Mouse (Mus musculus) stomach, embryonic 15.5 days (tissue): Measurements from ENCODE around the gene Vcl. TPM values are rescaled to one million over a fixed set of nuclear protein-coding genes. Genes with fewer than 3 reads are reported as not detected.

Experiments used
- ATAC-seq: fragments of 200-750 bp; cut with Nextera tagmentation; 2 replicates; pipeline ENCODE4 v1.8.0; 2017; ENCODE audit warnings: low read depth, moderate number of reproducible peaks, moderate TSS enrichment; ENCODE audit not compliant: insufficient read depth, low FRiP score
- H3K27ac ChIP-seq: fragments of 300-500 bp; sonication (generic); 2 replicates; pipeline ENCODE4 v1.5.1; 2015; ENCODE audit warnings: mild to moderate bottlenecking, inconsistent platforms
- H3K27me3 ChIP-seq: fragments of 300-500 bp; sonication (generic); replicated peaks from 2 replicates; pipeline ENCODE4 v1.6.1; 2015; ENCODE audit warnings: inconsistent platforms
- H3K36me3 ChIP-seq: fragments of 300-500 bp; sonication (generic); 2 replicates; pipeline ENCODE4 v1.6.1; 2015; ENCODE audit warnings: inconsistent platforms
- H3K4me1 ChIP-seq: fragments of 300-500 bp; sonication (generic); 2 replicates; pipeline ENCODE4 v1.6.1; 2015; ENCODE audit warnings: inconsistent platforms
- H3K4me2 ChIP-seq: fragments of 300-500 bp; sonication (generic); 2 replicates; pipeline ENCODE4 v1.6.1; 2015; ENCODE audit warnings: mild to moderate bottlenecking, inconsistent platforms
- H3K4me3 ChIP-seq: fragments of 300-500 bp; sonication (generic); replicated peaks from 2 replicates; pipeline ENCODE4 v1.5.1; 2015; ENCODE audit warnings: inconsistent platforms
- H3K9ac ChIP-seq: fragments of 300-500 bp; sonication (generic); 2 replicates; pipeline ENCODE4 v1.6.1; 2015; ENCODE audit warnings: inconsistent platforms
- H3K9me3 ChIP-seq: fragments of 300-500 bp; sonication (generic); 2 replicates; pipeline ENCODE4 v1.6.1; 2016; ENCODE audit warnings: inconsistent platforms
- WGBS: fragments of 180-500 bp; shearing (Covaris S2); methylation state at CpG from one replicate; pipeline ENCODE4 v1.1.7; 2015; 5-methylcytosine and 5-hydroxymethylcytosine counted together
- polyA plus RNA-seq: library from polyadenylated mRNA; unstranded; fragments of >200 nt; fragmentation: Nextera tagmentation; extraction: Ambion mirVana; gene quantifications from 2 replicates; pipeline ENCODE4 v1.2.1, GENCODE M21; 2015

Gene Vcl
- polyA plus RNA-seq, 1 experiment from 2014 or later, result 74.4 TPM

DNA sequence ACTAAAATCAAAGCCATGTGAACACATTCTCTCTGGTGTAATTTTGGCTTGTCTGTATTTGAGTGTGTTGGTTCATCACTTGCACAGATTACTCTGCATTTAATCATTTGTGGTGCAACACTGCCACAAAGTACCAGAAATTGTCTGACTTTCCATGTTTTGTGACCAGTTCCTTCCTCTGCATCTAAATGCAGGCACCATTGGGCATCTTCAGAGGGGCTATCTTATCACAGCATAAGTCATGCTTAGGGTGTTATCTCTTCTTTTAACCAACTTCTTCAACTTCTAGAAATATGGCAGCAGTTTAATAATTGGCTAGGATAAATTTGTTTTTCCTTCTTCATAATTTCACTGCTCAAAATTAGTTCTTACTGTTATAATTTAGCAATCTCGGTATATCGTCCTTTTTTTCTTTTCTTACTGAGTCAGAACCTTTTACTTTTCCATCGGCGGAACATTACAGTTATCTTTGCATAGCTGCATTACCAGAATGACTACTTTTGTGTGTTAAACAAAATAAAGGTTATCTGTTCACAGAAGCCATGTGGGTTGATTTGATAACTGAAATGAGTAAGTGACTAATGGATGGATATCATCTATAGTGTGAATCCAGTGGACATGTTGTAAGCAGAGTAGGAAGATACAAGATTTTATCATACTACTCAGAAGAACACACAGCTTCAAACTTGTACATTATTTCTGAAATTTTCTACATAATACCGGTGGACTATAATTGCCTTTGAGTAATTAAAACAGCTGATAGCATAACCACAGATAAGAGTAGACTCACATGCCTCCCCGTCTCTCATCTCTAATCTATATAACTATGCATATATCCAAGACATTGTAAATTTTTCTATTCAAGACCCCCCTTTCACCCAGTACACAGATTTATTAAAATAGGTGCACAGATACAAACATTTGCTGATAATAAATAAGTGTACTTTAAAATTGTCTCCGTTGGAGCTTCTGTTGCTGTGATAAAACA, 12.3 kb upstream of the Vcl start:
- Histone ChIP-seq H3K27ac (no peak overlapping the region), H3K4me2 (no peak overlapping the region), H3K9me3 (no peaks in the 10 kb centered on the region), H3K4me3 (no peak overlapping the region), H3K36me3 (no peaks in the 10 kb centered on the region), H3K9ac (no peak overlapping the region), H3K27me3 (no peaks in the 10 kb centered on the region), H3K4me1 (no peaks in the 10 kb centered on the region)
- ATAC-seq, result no peak
- WGBS, result 81% methylated on average over 7 of the region's 7 CpGs

DNA sequence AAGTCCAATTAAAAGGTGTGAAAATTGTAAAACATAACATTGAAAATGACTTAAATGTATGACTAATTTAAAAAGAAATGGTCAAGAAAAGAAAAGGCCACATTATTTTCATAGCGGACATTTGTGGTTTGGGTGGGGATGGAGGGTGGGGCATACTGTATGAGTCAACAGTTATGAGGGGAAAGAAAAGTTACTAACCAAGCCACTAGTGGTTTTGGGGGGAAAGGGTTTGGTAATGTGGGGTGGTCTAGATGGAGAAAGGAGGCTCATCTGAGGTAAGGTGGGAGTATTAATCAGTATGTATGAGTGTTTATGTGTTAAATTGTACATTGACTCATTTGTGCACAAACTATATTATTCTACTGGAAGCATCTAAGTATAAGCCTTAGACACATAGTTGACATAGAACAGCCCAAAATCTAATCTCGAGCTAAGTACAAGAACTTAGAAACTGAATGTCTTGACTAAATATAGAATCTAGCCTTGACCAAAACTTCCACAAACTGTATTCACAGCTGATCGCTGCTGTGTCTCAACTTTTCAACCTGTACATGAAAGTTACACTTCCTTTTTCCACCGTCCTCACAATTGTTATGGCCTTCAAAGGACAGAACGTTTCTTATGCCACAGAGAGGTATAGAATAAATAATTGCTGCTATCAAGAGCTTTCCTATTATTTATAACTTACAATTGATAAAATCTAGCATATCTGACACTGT, 5.0 kb upstream of the Vcl start:
- ATAC-seq, result no peak
- Histone ChIP-seq H3K27ac (no peak overlapping the region), H3K4me1 (no peaks in the 10 kb centered on the region), H3K4me3 (no peak overlapping the region), H3K27me3 (no peaks in the 10 kb centered on the region), H3K4me2 (no peak overlapping the region), H3K36me3 (no peaks in the 10 kb centered on the region), H3K9ac (no peak overlapping the region), H3K9me3 (no peaks in the 10 kb centered on the region)
- 72% methylated on average over 5 of the region's 5 CpGs for WGBS

DNA sequence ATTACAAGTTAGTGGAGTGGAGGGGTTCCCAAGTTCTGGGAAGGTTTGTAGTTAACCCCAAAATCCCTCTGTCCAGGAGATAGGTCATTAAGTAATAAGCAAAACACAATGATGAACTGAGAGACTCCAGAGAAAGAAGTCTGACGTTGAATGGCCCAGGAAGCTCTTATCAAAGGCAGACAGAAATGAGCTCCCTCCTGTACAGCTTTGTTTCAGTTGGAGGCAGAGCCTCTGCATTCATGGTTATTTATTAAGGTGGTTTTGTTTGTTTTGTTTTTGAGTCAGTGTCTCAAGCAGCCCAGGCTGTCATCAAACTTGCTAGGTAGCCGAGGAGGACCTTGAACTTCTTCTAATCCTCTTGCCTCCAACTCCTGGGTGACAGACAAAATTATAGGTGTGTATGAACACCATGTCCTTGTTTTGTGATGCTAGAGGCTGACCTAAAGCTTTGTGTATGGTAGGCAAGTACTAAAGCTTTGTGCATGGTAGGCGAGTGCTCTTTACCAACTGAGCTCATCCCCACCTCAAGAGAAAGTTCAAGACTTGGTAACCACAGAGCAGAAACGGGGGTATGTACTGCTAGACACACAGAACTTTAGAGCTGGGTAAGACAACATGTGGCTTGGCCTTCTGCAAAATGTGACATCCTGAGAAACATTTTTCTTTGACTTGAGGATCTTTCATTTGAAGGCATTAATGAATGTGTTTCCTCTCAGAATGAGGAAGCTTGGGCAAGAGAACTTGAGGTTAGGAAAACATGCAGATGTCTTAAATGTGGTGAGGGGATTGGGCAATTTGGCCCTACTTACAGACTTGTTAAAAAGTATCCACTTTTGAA, 1.5 kb upstream of the Vcl start:
- H3K27ac ChIP-seq, result no peak overlapping the region
- H3K4me1 ChIP-seq, result peaks cover 10% of the 10 kb centered on the region; the same call in 1 of the 2 replicates
- H3K4me2 ChIP-seq, result no peak overlapping the region
- H3K9me3 ChIP-seq, result no peaks in the 10 kb centered on the region
- no peaks in the 10 kb centered on the region for H3K36me3 ChIP-seq
- no peak overlapping the region for H3K9ac ChIP-seq
- 77% methylated on average over 4 of the region's 4 CpGs for WGBS
- ATAC-seq, result no peak
- no peaks in the 10 kb centered on the region for H3K27me3 ChIP-seq
- no peak overlapping the region for H3K4me3 ChIP-seq

DNA sequence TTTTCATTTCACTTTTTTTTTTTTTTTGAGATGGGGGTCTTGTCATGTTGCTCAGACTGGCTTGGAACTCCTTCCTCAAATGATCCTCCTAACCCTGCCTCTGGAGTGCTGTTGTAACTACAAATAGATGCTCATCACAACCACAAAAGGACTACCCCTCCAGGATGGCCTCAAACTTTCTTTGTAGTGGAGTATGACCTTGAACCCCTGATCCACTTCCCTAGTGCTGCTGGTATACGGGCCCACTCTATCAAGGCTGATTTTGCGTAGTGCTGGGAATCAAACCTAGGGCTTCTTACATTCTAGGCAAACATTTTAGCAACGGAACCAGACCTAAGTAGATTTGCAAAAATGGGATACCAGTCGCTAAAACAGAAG, 901 bp upstream of the Vcl start:
- peaks cover 10% of the 10 kb centered on the region; the same call in 1 of the 2 replicates for H3K4me1 ChIP-seq
- H3K27ac ChIP-seq, result peak overlapping the region; percentile 55; the same call in 1 of the 2 replicates
- no peak for ATAC-seq
- no peaks in the 10 kb centered on the region for H3K27me3 ChIP-seq
- H3K9me3 ChIP-seq, result no peaks in the 10 kb centered on the region
- peak overlapping the region; percentile 68 for H3K4me3 ChIP-seq
- 20% methylated on average over 4 of the region's 4 CpGs for WGBS
- H3K36me3 ChIP-seq, result no peaks in the 10 kb centered on the region
- peak overlapping the region; percentile 65 for H3K4me2 ChIP-seq
- no peak overlapping the region for H3K9ac ChIP-seq

DNA sequence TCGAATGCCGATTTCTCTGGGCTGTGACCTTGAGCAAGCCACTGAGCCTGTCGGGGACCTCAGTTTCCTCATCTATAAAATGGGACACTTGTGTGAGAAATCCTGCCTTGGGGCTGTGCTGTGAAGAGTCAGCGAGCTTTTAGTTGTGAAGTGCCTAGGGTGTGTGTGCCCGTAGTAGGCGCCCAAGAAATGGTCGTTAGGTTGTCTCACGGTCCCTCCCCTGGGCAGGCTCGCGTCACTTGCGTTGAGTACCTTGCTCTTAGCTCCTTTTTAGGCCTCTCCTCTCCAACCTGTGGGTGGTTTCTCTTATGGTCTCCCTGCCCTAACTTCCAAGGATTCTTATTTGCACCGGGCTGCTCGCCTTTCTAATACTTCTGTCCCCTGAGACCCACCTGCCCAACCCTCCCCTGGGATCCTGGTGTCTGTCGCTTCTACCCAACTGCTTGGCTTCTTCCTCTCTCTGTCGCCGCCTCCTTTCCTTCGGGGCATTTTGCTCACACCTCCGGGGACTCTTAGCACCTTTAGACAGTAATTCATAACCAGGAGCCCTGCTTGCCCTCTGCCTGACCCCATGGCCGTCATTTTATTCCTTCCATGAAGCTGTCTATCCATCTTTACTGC, 726 bp downstream of the Vcl start:
- ATAC-seq, result no peak
- under 1% methylated on average over 19 of the region's 19 CpGs for WGBS
- Histone ChIP-seq H3K4me2 (peak overlapping the region; percentile 74), H3K4me1 (peaks cover 10% of the 10 kb centered on the region; the same call in 1 of the 2 replicates), H3K9ac (peak overlapping the region; percentile 60), H3K27ac (peak overlapping the region; percentile 87), H3K36me3 (no peaks in the 10 kb centered on the region), H3K4me3 (peak overlapping the region; percentile 68), H3K9me3 (no peaks in the 10 kb centered on the region), H3K27me3 (no peaks in the 10 kb centered on the region)

DNA sequence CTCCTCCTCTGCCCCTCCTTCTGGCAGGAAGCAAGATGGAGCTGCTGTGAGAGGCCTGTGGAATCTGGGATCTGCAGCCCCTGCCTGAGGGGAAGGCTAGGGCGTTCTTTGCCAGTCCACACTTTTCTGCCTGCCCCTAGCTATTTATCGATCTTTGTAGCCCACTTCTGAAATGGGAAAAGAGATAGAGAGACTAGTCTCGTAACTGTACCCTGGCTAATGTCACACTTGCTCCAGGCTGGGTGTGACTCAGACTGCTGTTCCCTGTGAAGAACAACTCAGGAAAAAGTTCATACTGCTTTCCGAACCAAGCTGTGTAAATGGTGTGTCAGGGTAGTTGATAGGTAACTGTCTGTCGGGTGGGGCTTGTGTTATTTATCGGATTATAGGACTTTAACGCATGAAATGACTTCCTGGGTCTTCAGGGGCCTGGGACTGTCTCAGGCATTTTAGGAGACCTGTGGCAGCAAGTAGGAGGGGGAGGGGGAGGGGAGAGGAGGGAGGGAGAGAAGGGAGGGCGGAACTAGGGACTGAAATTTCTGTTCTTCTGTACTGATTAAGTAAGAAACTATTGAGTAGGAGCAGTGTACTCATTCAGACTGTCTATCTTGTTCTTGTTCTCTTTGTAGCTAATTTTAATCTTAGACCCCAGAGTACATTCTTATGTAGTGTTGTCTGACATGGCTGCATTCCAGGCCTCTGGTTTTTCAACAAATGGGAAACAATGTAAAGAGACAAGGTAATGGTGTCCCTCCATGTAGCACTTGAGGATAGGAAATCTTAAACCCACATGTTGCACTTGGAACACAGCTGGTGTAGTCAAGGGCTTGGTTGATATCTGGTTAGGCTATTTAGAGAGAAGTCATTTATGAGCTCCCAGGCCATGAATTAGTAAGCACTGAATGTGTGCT, 1.5 kb downstream of the Vcl start:
- no peak for ATAC-seq
- H3K9me3 ChIP-seq, result no peaks in the 10 kb centered on the region
- H3K27me3 ChIP-seq, result no peaks in the 10 kb centered on the region
- H3K27ac ChIP-seq, result peak overlapping the region; percentile 87
- H3K36me3 ChIP-seq, result no peaks in the 10 kb centered on the region
- H3K4me2 ChIP-seq, result peak overlapping the region; percentile 74
- peaks cover 10% of the 10 kb centered on the region; the same call in 1 of the 2 replicates for H3K4me1 ChIP-seq
- peak overlapping the region; percentile 68 for H3K4me3 ChIP-seq
- WGBS, result 21% methylated on average over 8 of the region's 8 CpGs
- peak overlapping the region; percentile 60 for H3K9ac ChIP-seq

DNA sequence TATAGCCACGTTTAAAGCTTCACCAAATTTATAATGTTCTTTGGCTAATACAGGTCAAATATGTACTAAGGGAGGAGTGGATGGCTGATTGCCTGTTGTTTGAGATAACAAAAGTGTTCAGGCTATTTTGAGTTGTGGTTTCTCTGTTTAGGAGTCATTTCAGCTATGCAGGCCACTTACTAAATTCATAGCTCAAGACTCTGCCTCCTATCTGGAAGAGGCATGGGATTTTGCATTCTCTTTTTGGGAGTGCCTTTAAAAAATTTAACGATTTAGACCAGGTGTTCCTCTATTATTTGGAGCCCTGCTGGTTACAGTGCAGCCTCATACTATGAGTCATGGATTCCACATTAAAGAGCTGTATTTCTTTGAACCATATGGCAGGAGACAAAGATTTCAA, 9.2 kb downstream of the Vcl start:
- Histone ChIP-seq H3K9ac (no peak overlapping the region), H3K27ac (no peak overlapping the region; the same call in 1 of the 2 replicates), H3K4me3 (no peak overlapping the region), H3K36me3 (no peaks in the 10 kb centered on the region), H3K27me3 (no peaks in the 10 kb centered on the region), H3K9me3 (no peaks in the 10 kb centered on the region), H3K4me2 (no peak overlapping the region), H3K4me1 (peaks cover 17% of the 10 kb centered on the region; the same call in 1 of the 2 replicates)
- WGBS, result 23% methylated on average over 2 of the region's 2 CpGs
- no peak for ATAC-seq

DNA sequence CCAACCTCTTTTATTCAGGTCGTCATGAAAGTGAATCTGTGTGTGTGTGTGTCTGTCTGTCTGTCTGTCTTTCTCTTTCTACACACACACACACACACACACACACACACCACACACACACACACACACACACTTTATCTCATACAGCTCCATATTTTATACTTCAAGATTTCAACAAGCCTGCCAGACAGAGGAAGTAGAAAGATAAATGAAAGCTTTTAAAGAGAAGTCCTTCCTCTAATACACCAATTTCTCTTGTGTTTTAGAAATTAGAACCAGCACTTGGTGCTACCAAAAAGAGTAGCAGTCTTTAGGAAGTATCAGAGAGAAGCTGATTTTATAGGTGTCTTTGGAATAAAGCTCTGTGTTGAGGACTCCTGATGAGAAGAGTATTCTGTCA, 9.7 kb downstream of the Vcl start:
- 21% methylated on average over 1 of the region's 1 CpGs for WGBS
- Histone ChIP-seq H3K27ac (peak overlapping the region; percentile 28; the same call in 1 of the 2 replicates), H3K9me3 (no peaks in the 10 kb centered on the region)

DNA sequence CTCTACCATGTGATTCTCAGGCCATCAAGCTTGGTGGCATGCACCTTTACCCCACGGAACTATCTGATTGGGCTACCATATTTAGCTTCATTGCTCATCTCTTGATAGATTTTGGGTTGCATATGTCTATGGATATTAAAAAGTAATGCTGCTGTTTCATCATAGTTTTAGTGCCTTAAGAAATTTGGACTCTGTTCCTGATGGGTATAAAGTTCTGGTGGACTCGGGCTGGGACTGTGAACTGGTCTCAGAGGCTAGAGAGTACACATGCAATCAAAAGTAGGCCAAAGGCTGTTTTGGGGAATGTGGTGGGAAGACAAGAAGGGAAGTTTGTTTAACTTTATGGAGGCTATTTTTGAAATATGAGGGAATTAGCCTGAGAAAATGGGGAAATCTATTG, 16.1 kb downstream of the Vcl start:
- Histone ChIP-seq H3K4me2 (no peak overlapping the region), H3K9ac (no peak overlapping the region), H3K27me3 (no peaks in the 10 kb centered on the region), H3K9me3 (no peaks in the 10 kb centered on the region), H3K4me1 (0 out of 2 replicates have a peak, but pooled peaks cover 5% of the 10 kb centered on the region), H3K27ac (no peak overlapping the region), H3K4me3 (no peak overlapping the region), H3K36me3 (no peaks in the 10 kb centered on the region)
- no peak for ATAC-seq
- 82% methylated on average over 2 of the region's 2 CpGs for WGBS

More for the DNA sequence above, 9.7 kb downstream of the Vcl start:
- Histone ChIP-seq H3K4me2 (no peak overlapping the region), H3K4me3 (no peak overlapping the region), H3K9ac (no peak overlapping the region), H3K27me3 (no peaks in the 10 kb centered on the region), H3K4me1 (peaks cover 17% of the 10 kb centered on the region; the same call in 1 of the 2 replicates), H3K36me3 (no peaks in the 10 kb centered on the region)
- ATAC-seq, result no peak

DNA sequence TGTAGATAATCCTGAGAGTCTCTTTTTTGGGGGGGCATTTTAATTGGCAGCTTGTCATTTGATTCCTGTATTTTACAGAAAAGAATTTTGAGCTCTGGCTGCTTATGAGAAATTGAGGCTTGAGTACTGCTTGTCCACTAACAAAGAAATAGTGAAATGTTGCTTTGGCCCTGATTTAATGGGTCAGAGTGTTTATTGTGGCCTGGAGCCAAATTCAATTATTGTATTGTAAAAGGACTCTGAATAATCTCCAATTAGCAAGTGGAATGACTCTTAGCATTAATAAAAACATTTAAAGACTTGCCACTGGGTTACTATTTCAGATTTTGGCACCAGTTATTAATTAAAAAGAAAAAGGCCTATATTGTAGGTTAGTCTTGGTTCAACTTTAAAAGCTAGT, 26.8 kb downstream of the Vcl start:
- Histone ChIP-seq H3K27ac (no peak overlapping the region), H3K27me3 (no peaks in the 10 kb centered on the region), H3K9me3 (no peaks in the 10 kb centered on the region), H3K9ac (no peak overlapping the region), H3K4me2 (no peak overlapping the region), H3K4me1 (no peaks in the 10 kb centered on the region), H3K4me3 (no peak overlapping the region), H3K36me3 (no peaks in the 10 kb centered on the region)
- ATAC-seq, result no peak
